Mouse (Mus musculus) C2C12 (cell line): Measurements from ENCODE around the gene Nr4a1.

Experiments used
- CTCF ChIP-seq: IDR thresholded peaks from one replicate; pipeline ENCODE4 v1.5.1; 2011; ENCODE audit not compliant: control insufficient read depth, insufficient read depth, insufficient read length
- MYOG ChIP-seq: IDR thresholded peaks from one replicate; pipeline ENCODE4 v1.6.1; 2011; ENCODE audit not compliant: control insufficient read depth, insufficient read length; ENCODE audit errors: extremely low read depth
- USF1 ChIP-seq: IDR thresholded peaks from one replicate; pipeline ENCODE4 v1.6.1; 2011; ENCODE audit warnings: low read depth, mild to moderate bottlenecking, control low read depth, moderate library complexity

- no peak for TF ChIP-seq USF1
- no peak for TF ChIP-seq CTCF
- no peak for TF ChIP-seq MYOG
These were observed 69.4 kb downstream of the Nr4a1 start for GRCm38 (mm10) chr15:101323511-101323910.
